Mouse (Mus musculus) embryonic facial prominence, embryonic 10.5 days (tissue): Measurements from ENCODE around the gene Jade2. TPM values are rescaled to one million over a fixed set of nuclear protein-coding genes. Genes with fewer than 3 reads are reported as not detected.
"Not testable (repeated sequence)": the region's sequence is repeated elsewhere in the genome, so short reads cannot be mapped to it uniquely, and the experiment has no call there.

ENCODE experiments used
- DNase-seq: peaks from one replicate; pipeline ENCODE4 v3.0.0-alpha.2; 2017; ENCODE audit warnings: low spot score
- H3K27ac ChIP-seq: fragments of 300-500 bp; sonication (generic); replicated peaks from 2 replicates; pipeline ENCODE4 v1.5.1; 2016; ENCODE audit warnings: mild to moderate bottlenecking
- H3K27me3 ChIP-seq: fragments of 300-500 bp; sonication (generic); replicated peaks from 2 replicates; pipeline ENCODE4 v1.6.1; 2016; ENCODE audit warnings: low read depth, mild to moderate bottlenecking; ENCODE audit not compliant: poor library complexity, severe bottlenecking
- H3K36me3 ChIP-seq: fragments of 300-500 bp; sonication (generic); replicated peaks from 2 replicates; pipeline ENCODE4 v1.6.1; 2016; ENCODE audit warnings: mild to moderate bottlenecking, moderate library complexity
- H3K4me1 ChIP-seq: fragments of 300-500 bp; sonication (generic); 2 replicates; pipeline ENCODE4 v1.6.1; 2016
- H3K4me3 ChIP-seq: fragments of 300-500 bp; sonication (generic); 2 replicates; pipeline ENCODE4 v1.5.1; 2016; ENCODE audit warnings: mild to moderate bottlenecking, moderate library complexity
- H3K9me3 ChIP-seq: fragments of 300-500 bp; sonication (generic); 2 replicates; pipeline ENCODE4 v1.6.1; 2016; ENCODE audit warnings: mild to moderate bottlenecking
- WGBS: fragments of 180-500 bp; shearing (Covaris S2); methylation state at CpG from one replicate; pipeline ENCODE4 v1.1.7; 2016; 5-methylcytosine and 5-hydroxymethylcytosine counted together
- polyA plus RNA-seq: library from polyadenylated mRNA; unstranded; fragments of >200 nt; fragmentation: Nextera tagmentation; extraction: Ambion mirVana; gene quantifications from 2 replicates; pipeline ENCODE4 v1.2.1, GENCODE M21; 2016

The Jade2 gene
- polyA plus RNA-seq, 1 experiment from 2014 or later: 0.80 TPM

- Histone ChIP-seq H3K36me3 (no peaks in the 10 kb centered on the region), H3K9me3 (no peaks in the 10 kb centered on the region), H3K4me1 (peaks cover 13% of the 10 kb centered on the region), H3K27ac (no peak overlapping the region), H3K27me3 (no peaks in the 10 kb centered on the region), H3K4me3 (no peak overlapping the region)
- DNase-seq: no peak
- WGBS: 46% methylated on average over 8 of the region's 8 CpGs
Observed at GRCm38 (mm10) chr11:51800634-51801325, 56.7 kb downstream of the Jade2 start.

- Histone ChIP-seq H3K9me3 (no peaks in the 10 kb centered on the region), H3K4me3 (no peak overlapping the region), H3K27ac (no peak overlapping the region), H3K27me3 (no peaks in the 10 kb centered on the region), H3K36me3 (peaks cover 16% of the 10 kb centered on the region), H3K4me1 (peaks cover 14% of the 10 kb centered on the region)
- WGBS: 90% methylated on average over 4 of the region's 4 CpGs
- DNase-seq: no peak
Observed at GRCm38 (mm10) chr11:51796272-51796671, 61.2 kb downstream of the Jade2 start.

- WGBS: 94% methylated on average over 7 of the region's 7 CpGs
- no peak for DNase-seq
- no peak overlapping the region for H3K27ac ChIP-seq
- H3K4me3 ChIP-seq: no peak overlapping the region
- H3K36me3 ChIP-seq: peaks cover 67% of the 10 kb centered on the region
- no peaks in the 10 kb centered on the region for H3K27me3 ChIP-seq
- H3K4me1 ChIP-seq: peaks cover 8% of the 10 kb centered on the region; the same call in 1 of the 2 replicates
- H3K9me3 ChIP-seq: no peaks in the 10 kb centered on the region
Observed at GRCm38 (mm10) chr11:51790662-51791061, 66.8 kb downstream of the Jade2 start.

GRCm38 (mm10) chr11:51789735-51790134 lies 67.7 kb downstream of the Jade2 start:
- H3K4me3 ChIP-seq, H3K9me3 ChIP-seq, H3K27me3 ChIP-seq, H3K4me1 ChIP-seq, DNase-seq, H3K27ac ChIP-seq: not testable (repeated sequence)
- peaks cover 76% of the 10 kb centered on the region for H3K36me3 ChIP-seq
- 87% methylated on average over 4 of the region's 4 CpGs for WGBS

- WGBS: 89% methylated on average over 6 of the region's 6 CpGs
- Histone ChIP-seq H3K36me3 (peaks cover 91% of the 10 kb centered on the region), H3K27me3 (no peaks in the 10 kb centered on the region), H3K27ac (no peak overlapping the region), H3K4me3 (no peak overlapping the region), H3K9me3 (no peaks in the 10 kb centered on the region), H3K4me1 (no peaks in the 10 kb centered on the region)
- DNase-seq: peak; percentile 60
Observed at GRCm38 (mm10) chr11:51785926-51786325, 71.5 kb downstream of the Jade2 start.

- 89% methylated on average over 6 of the region's 6 CpGs for WGBS
- Histone ChIP-seq H3K36me3 (peaks cover 80% of the 10 kb centered on the region), H3K4me3 (no peak overlapping the region)
Observed at GRCm38 (mm10) chr11:51782721-51783120, 74.7 kb downstream of the Jade2 start.

GRCm38 (mm10) chr11:51780773-51781267 lies 76.6 kb downstream of the Jade2 start:
- Histone ChIP-seq H3K4me1 (no peaks in the 10 kb centered on the region), H3K27ac (no peak overlapping the region), H3K4me3 (no peak overlapping the region), H3K36me3 (peaks cover 64% of the 10 kb centered on the region), H3K27me3 (no peaks in the 10 kb centered on the region), H3K9me3 (no peaks in the 10 kb centered on the region)
- 92% methylated on average over 9 of the region's 9 CpGs for WGBS
- no peak for DNase-seq

More at GRCm38 (mm10) chr11:51782721-51783120, 74.7 kb downstream of the Jade2 start:
- Histone ChIP-seq H3K27me3 (no peaks in the 10 kb centered on the region), H3K4me1 (no peaks in the 10 kb centered on the region), H3K9me3 (no peaks in the 10 kb centered on the region), H3K27ac (no peak overlapping the region)
- DNase-seq: no peak

GRCm38 (mm10) chr11:51777478-51777877 lies 80.0 kb downstream of the Jade2 start:
- Histone ChIP-seq H3K27me3 (no peaks in the 10 kb centered on the region), H3K27ac (no peak overlapping the region), H3K4me1 (no peaks in the 10 kb centered on the region), H3K4me3 (no peak overlapping the region), H3K36me3 (peaks cover 35% of the 10 kb centered on the region), H3K9me3 (no peaks in the 10 kb centered on the region)
- no peak for DNase-seq
- WGBS: 91% methylated on average over 5 of the region's 5 CpGs

- H3K9me3 ChIP-seq: no peaks in the 10 kb centered on the region
- H3K36me3 ChIP-seq: peaks cover 15% of the 10 kb centered on the region
- H3K4me1 ChIP-seq: no peaks in the 10 kb centered on the region
- DNase-seq: no peak
- 93% methylated on average over 3 of the region's 3 CpGs for WGBS
- no peak overlapping the region for H3K27ac ChIP-seq
- no peak overlapping the region for H3K4me3 ChIP-seq
- no peaks in the 10 kb centered on the region for H3K27me3 ChIP-seq
Observed at GRCm38 (mm10) chr11:51775507-51775906, 81.9 kb downstream of the Jade2 start.

GRCm38 (mm10) chr11:51768296-51768695 lies 89.2 kb downstream of the Jade2 start:
- WGBS: 80% methylated on average over 5 of the region's 5 CpGs

GRCm38 (mm10) chr11:51767579-51768220 lies 89.8 kb downstream of the Jade2 start:
- Histone ChIP-seq H3K27ac (no peak overlapping the region), H3K27me3 (no peaks in the 10 kb centered on the region), H3K9me3 (no peaks in the 10 kb centered on the region), H3K4me3 (no peak overlapping the region), H3K4me1 (peaks cover 18% of the 10 kb centered on the region), H3K36me3 (no peaks in the 10 kb centered on the region; the same call in 1 of the 2 replicates)
- WGBS: 84% methylated on average over 8 of the region's 8 CpGs
- no peak for DNase-seq

More at GRCm38 (mm10) chr11:51768296-51768695, 89.2 kb downstream of the Jade2 start:
- Histone ChIP-seq H3K36me3 (no peaks in the 10 kb centered on the region; the same call in 1 of the 2 replicates), H3K4me1 (peaks cover 18% of the 10 kb centered on the region), H3K27me3 (no peaks in the 10 kb centered on the region), H3K27ac (no peak overlapping the region), H3K9me3 (no peaks in the 10 kb centered on the region), H3K4me3 (no peak overlapping the region)
- no peak for DNase-seq

- Histone ChIP-seq H3K4me1 (peaks cover 18% of the 10 kb centered on the region), H3K4me3 (peak overlapping the region; percentile 83), H3K27ac (no peak overlapping the region), H3K9me3 (no peaks in the 10 kb centered on the region), H3K36me3 (no peaks in the 10 kb centered on the region), H3K27me3 (0 out of 2 replicates have a peak, but pooled peaks cover 5% of the 10 kb centered on the region)
- 84% methylated on average over 4 of the region's 4 CpGs for WGBS
- no peak for DNase-seq
Observed at GRCm38 (mm10) chr11:51764816-51765215, 92.6 kb downstream of the Jade2 start.

- WGBS: 7% methylated on average over 13 of the region's 13 CpGs
- DNase-seq: no peak
- H3K27ac ChIP-seq: peak overlapping the region; percentile 83
- H3K4me3 ChIP-seq: peak overlapping the region; percentile 83
- 0 out of 2 replicates have a peak, but pooled peaks cover 5% of the 10 kb centered on the region for H3K27me3 ChIP-seq
- no peaks in the 10 kb centered on the region for H3K9me3 ChIP-seq
- H3K4me1 ChIP-seq: peaks cover 18% of the 10 kb centered on the region
- H3K36me3 ChIP-seq: no peaks in the 10 kb centered on the region
Observed at GRCm38 (mm10) chr11:51763955-51764354, 93.5 kb downstream of the Jade2 start.
